In genomic region chr5:27685923-27686322, GRCm38 (mm10) we compare ENCODE assay signal across 22 mouse cellular contexts.
DNase-seq lines count a peak whose midpoint lies in the region; ATAC-seq and TF ChIP-seq lines count a peak whose summit lies in the region.
"Had no signal": no experiment of that assay in that cellular context is flagged by ENCODE, and none has a peak within 500 bp of the region (broad histone marks: within the 10 kb centered on the region; RNA-seq: fewer than 3 reads in every experiment).

No protein-coding gene starts in this region.

- in situ Hi-C loops in ES-E14 (cut with MboI; ENCODE audit: low sequenced_read_pairs in 2 of 2, unreplicated experiment in 2 of 2): no loop called here

- H3K36me3 ChIP-seq in kidney, adult 2 months (ENCODE audit: control insufficient read depth, insufficient read depth, low read length): no peaks in the 10 kb centered on the region
- H3K36me3 ChIP-seq in midbrain, postnatal 0 days (ENCODE audit: insufficient read depth, low read length): peaks cover 19% of the 10 kb centered on the region; the same call in 1 of the 2 replicates
- no peaks in the 10 kb centered on the region for H3K36me3 ChIP-seq in midbrain, embryonic 11.5 days (ENCODE audit: control insufficient read depth, insufficient read depth, low read length)
- no peaks in the 10 kb centered on the region for H3K36me3 ChIP-seq in ES-E14 (ENCODE audit: control insufficient read depth, insufficient read depth, low read length, poor library complexity, severe bottlenecking)
- H3K36me3 ChIP-seq: embryonic facial prominence, embryonic 12.5 days; hindbrain, embryonic 10.5 days; limb, embryonic 10.5 days had no signal

- ATAC-seq in midbrain, postnatal 0 days (ENCODE audit: low FRiP score): no peak
- no peak for ATAC-seq in midbrain, embryonic 11.5 days (ENCODE audit: low FRiP score)

- no peak overlapping the region for H3K9ac ChIP-seq in midbrain, postnatal 0 days (replicated peaks; ENCODE audit: low read length, poor library complexity, severe bottlenecking)
- H3K9ac ChIP-seq in midbrain, embryonic 11.5 days (ENCODE audit: low read length): no peak overlapping the region
- H3K9ac ChIP-seq in ES-E14 (ENCODE audit: insufficient read depth, low read depth, low read length, poor library complexity, severe bottlenecking): no peak overlapping the region
- H3K9ac ChIP-seq: embryonic facial prominence, embryonic 12.5 days; forebrain, embryonic 13.5 days; midbrain, embryonic 13.5 days; neural tube, embryonic 13.5 days had no signal

- no peaks in the 10 kb centered on the region; the same call in 1 of the 2 replicates for H3K27me3 ChIP-seq in kidney, adult 2 months (replicated peaks; ENCODE audit: control insufficient read depth, insufficient read depth, low read length)
- H3K27me3 ChIP-seq in midbrain, postnatal 0 days (ENCODE audit: insufficient read depth, low read length): no peaks in the 10 kb centered on the region
- no peaks in the 10 kb centered on the region for H3K27me3 ChIP-seq in midbrain, embryonic 11.5 days (ENCODE audit: control insufficient read depth, insufficient read depth, low read length)
- H3K27me3 ChIP-seq: embryonic facial prominence, embryonic 12.5 days; forebrain, embryonic 13.5 days; midbrain, embryonic 13.5 days; neural tube, embryonic 13.5 days had no signal

- 78% methylated on average over 3 of the region's 3 CpGs for whole genome bisulfite sequencing in kidney, adult 2 months
- 79% methylated on average over 3 of the region's 3 CpGs for WGBS in midbrain, postnatal 0 days
- 70% methylated on average over 3 of the region's 3 CpGs for WGBS in midbrain, embryonic 11.5 days

- DNase-seq in kidney, adult 2 months: no peak
- no peak for DNase-seq in kidney, postnatal 36 days
- DNase-seq in midbrain, postnatal 0 days (ENCODE audit: low spot score): no peak
- DNase-seq in midbrain, embryonic 11.5 days (ENCODE audit: low spot score, missing footprints): no peak
- DNase-seq in ES-E14 (ENCODE audit: low read depth, low spot score): no peak
- no peak for DNase-seq in testis, postnatal 14 days (ENCODE audit: low spot score)
- DNase-seq in layer of hippocampus, postnatal 25 days (ENCODE audit: extremely low spot score in 1 of 2, low spot score in 1 of 2): no peak
- DNase-seq: adrenal gland, postnatal 25 days; cerebellum, adult 8-10 months; gastrocnemius, postnatal 14 days; heart, adult 18-20 months; right cerebral cortex, adult 18-20 months; thymus, postnatal 36 days had no signal

- no peaks in the 10 kb centered on the region for H3K4me1 ChIP-seq in kidney, adult 2 months (ENCODE audit: control insufficient read depth, insufficient read depth, low read length)
- no peaks in the 10 kb centered on the region for H3K4me1 ChIP-seq in midbrain, postnatal 0 days (ENCODE audit: insufficient read depth, low read length)
- no peaks in the 10 kb centered on the region for H3K4me1 ChIP-seq in midbrain, embryonic 11.5 days (ENCODE audit: control insufficient read depth, insufficient read depth, low read length)
- H3K4me1 ChIP-seq in ES-E14 (ENCODE audit: control insufficient read depth in 2 of 2, insufficient read depth in 2 of 2, low read length in 2 of 2, poor library complexity in 1 of 2): no peaks in the 10 kb centered on the region
- no peaks in the 10 kb centered on the region for H3K4me1 ChIP-seq in cortical plate, adult 2 months (ENCODE audit: control insufficient read depth, insufficient read depth, low read length)
- H3K4me1 ChIP-seq: embryonic facial prominence, embryonic 12.5 days; forebrain, embryonic 13.5 days; hindbrain, embryonic 10.5 days; limb, embryonic 10.5 days had no signal

- no peak overlapping the region for H3K27ac ChIP-seq in kidney, adult 2 months (ENCODE audit: insufficient read depth, low read depth, low read length)
- no peak overlapping the region for H3K27ac ChIP-seq in midbrain, postnatal 0 days (ENCODE audit: low read depth, low read length)
- no peak overlapping the region for H3K27ac ChIP-seq in midbrain, embryonic 11.5 days (ENCODE audit: low read depth, low read length)
- no peak overlapping the region for H3K27ac ChIP-seq in ES-E14 (ENCODE audit: insufficient read depth, low read depth, low read length, poor library complexity, severe bottlenecking)
- no peak overlapping the region for H3K27ac ChIP-seq in cortical plate, adult 2 months (ENCODE audit: insufficient read depth, low read length)
- H3K27ac ChIP-seq: embryonic facial prominence, embryonic 12.5 days; forebrain, embryonic 13.5 days; hindbrain, embryonic 10.5 days; limb, embryonic 10.5 days had no signal

- TF ChIP-seq CTCF in kidney, adult 2 months (conservative IDR thresholded peaks at IDR 0.05; ENCODE audit: insufficient read depth, insufficient read length, low read depth, low read length): 0 out of 2 replicates have a peak, but pooled peaks have one; percentile 4
- TF ChIP-seq CTCF in midbrain, postnatal 0 days (IDR thresholded peaks at IDR 0.05): peak; percentile 36; the same call in 1 of the 2 replicates
- 0 out of 2 replicates have a peak, but pooled peaks have one; percentile 12 for TF ChIP-seq CTCF in cortical plate, adult 2 months (IDR thresholded peaks at IDR 0.05; ENCODE audit: extremely low read depth, insufficient read depth, low read length)

- no peak overlapping the region for H3K4me3 ChIP-seq in kidney, adult 2 months (ENCODE audit: insufficient read depth, low read depth, low read length)
- H3K4me3 ChIP-seq in midbrain, postnatal 0 days (ENCODE audit: low read depth, low read length): no peak overlapping the region
- no peak overlapping the region for H3K4me3 ChIP-seq in midbrain, embryonic 11.5 days (ENCODE audit: low read depth, low read length)
- no peak overlapping the region for H3K4me3 ChIP-seq in ES-E14 (ENCODE audit: insufficient read depth in 1 of 2, low read depth in 1 of 2, low read length in 2 of 2, poor library complexity in 1 of 2, severe bottlenecking in 1 of 2)
- H3K4me3 ChIP-seq in cortical plate, adult 2 months (ENCODE audit: insufficient read depth, low read length): no peak overlapping the region
- H3K4me3 ChIP-seq: embryonic facial prominence, embryonic 12.5 days; erythroblast, embryonic 14.5 days; forebrain, embryonic 13.5 days; hindbrain, embryonic 10.5 days; limb, embryonic 10.5 days; midbrain, embryonic 13.5 days; neural tube, embryonic 13.5 days had no signal

- no peak overlapping the region for H3K4me2 ChIP-seq in midbrain, postnatal 0 days (ENCODE audit: low read depth, low read length, poor library complexity, severe bottlenecking)
- H3K4me2 ChIP-seq in midbrain, embryonic 11.5 days: no peak overlapping the region
- H3K4me2 ChIP-seq: embryonic facial prominence, embryonic 12.5 days; forebrain, embryonic 13.5 days; liver, embryonic 11.5 days; midbrain, embryonic 13.5 days; neural tube, embryonic 13.5 days had no signal

- no peak for TF ChIP-seq POLR2A in kidney, adult 2 months (IDR thresholded peaks at IDR 0.05; ENCODE audit: low read depth, low read length)
- no peak for TF ChIP-seq POLR2A in cortical plate, adult 2 months (IDR thresholded peaks at IDR 0.05; ENCODE audit: extremely low read depth, insufficient read depth, low read length)

- no peaks in the 10 kb centered on the region for H3K9me3 ChIP-seq in midbrain, postnatal 0 days (ENCODE audit: low read length)
- H3K9me3 ChIP-seq in midbrain, embryonic 11.5 days (ENCODE audit: control insufficient read depth, low read length): no peaks in the 10 kb centered on the region
- H3K9me3 ChIP-seq in ES-E14 (ENCODE audit: control insufficient read depth, insufficient read depth, low read depth, low read length): no peaks in the 10 kb centered on the region
- H3K9me3 ChIP-seq: embryonic facial prominence, embryonic 12.5 days; forebrain, embryonic 13.5 days; hindbrain, embryonic 10.5 days; limb, embryonic 10.5 days; midbrain, embryonic 13.5 days; neural tube, embryonic 13.5 days had no signal

TF ChIP-seq in ES-E14, 5 proteins besides CTCF, POLR2A, EP300 and RAD21:
- TF ChIP-seq CHD2 (IDR thresholded peaks at IDR 0.05; ENCODE audit: low read depth, low read length) (no peak), MAFK (IDR thresholded peaks at IDR 0.05; ENCODE audit: insufficient read depth, low read depth, low read length) (0 out of 2 replicates have a peak, but pooled peaks have one; percentile 57), HCFC1 (IDR thresholded peaks at IDR 0.05; ENCODE audit: borderline replicate concordance, insufficient read depth, low read length) (no peak), ZNF384 (IDR thresholded peaks at IDR 0.05; ENCODE audit: low read depth, low read length) (0 out of 2 replicates have a peak, but pooled peaks have one; percentile 48), ZC3H11A (IDR thresholded peaks at IDR 0.05; ENCODE audit: borderline replicate concordance, low read depth, low read length) (no peak)
